Mouse (Mus musculus): Measurements from ENCODE around the gene Vps8.

Gene Vps8

DNA sequence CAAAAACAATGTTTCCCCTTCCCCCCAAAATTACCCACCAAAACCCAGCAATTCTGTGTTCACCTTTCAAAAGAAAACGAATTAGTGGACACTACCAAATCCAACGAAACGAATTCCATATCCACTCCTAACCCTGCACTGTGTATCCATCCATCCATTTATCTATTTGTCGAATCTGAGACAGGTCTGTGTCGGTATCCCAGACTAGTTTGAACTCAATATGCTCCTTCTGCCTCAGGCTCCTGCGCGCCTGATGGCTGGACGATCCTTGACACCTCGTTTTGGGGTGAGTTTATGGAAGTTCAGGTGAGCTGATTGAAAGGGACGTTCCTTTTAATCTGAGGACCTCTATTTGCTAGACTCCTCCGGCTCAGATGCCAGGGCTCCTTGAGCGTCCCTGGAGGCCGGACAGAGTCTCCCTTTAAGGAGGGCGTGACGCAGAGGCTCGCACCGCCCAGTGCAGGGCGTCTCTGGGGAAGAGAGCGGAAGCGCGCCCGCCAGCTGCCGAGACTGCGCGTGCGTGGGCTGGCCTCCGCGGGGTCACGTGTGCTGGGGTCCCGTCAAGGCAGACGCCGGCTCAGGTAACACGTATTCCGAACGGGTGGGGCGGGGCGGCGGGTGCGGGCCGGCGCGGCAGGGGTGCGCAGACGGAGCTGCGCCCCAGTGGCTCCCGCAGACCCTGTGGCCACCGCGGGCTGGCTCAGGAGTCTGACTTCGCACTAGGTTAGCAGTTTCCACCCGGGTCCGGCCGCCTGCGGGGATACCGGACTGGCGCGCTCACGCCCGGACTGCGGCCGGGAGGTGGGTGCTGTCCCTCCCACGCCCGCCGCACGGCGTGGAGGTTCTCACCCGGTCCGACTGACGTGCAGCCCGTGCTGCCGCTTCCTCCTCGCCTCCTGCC lies at the start of gene Vps8:
TSS of gene Vps8 (plus strand) at position 474 of the 901 bp plus-strand sequence.
- in situ Hi-C loops (cut with MboI, MseI), result no loop called here

DNA sequence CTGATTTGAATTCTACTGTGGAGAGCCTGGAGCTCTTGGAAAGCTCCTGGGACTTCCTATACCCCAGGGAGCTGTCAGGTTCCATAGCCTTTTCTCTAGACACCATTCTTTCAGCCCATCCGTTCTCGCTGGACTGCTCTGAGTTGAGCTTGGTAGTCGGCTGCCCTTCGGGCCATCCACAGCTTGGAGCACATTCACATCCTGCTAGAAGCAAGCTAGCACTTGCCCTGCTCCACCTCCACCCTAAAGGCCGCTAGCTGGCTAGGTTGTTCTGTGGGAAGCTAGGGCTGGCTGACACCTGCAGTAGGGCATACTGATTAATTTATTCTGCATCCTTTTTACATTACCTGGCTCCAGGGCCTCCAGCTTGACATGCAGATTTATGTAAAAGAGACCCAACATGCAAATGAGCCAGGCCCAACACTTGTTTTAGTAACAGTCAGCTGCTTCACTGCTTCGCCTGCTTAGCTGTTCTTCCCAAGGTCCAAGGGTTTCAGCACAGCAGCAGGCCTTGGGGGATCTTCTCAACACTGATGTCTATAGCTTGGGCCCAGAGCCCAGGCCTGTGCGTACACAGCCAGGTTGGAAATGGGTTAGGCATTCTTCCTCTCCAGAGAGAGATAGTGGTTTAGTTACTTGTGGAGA lies 49.5 kb upstream of the Vps8 start:
- in situ Hi-C loops (cut with MboI, MseI), result no loop called here

DNA sequence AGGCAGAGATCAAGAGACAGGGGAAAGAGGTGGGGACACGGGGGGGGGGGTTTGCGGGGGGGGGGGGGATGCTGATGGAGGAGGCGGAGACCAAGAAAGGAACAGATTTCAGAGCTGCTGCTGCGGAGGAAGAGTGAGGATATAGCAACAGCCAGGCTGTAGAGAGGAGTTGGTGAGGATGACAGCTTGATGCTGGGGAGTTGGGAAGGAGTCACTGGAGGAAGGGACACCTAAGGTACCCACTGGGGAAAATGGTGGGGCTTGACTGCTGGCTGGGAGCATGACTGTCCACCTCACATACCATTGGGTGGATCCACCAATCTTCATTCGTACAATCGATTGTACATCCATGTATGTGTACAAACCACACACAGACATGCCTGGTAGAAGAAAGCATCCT lies 48.9 kb upstream of the Vps8 start:
- in situ Hi-C loops (cut with MboI, MseI), result no loop called here

DNA sequence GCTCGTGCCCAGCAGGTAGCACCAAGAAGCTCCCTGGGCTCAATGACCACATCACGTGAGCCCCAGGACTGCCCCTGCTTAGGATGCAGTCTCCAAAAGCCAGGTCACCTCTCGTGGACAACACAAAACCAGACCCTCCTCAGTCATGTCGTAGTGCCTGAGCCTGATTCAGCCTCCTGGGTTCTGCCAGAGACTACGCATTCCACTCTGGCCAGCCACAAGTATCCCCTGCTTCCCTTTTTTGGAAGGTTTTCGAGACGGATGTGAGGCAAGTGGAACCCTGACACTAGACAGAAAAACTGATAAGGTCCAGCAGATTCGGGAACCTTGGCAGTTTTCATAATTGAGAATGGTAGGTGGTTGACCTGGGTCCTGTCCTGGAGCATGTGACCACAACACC lies 47.8 kb upstream of the Vps8 start:
- in situ Hi-C loops (cut with MboI, MseI), result no loop called here

DNA sequence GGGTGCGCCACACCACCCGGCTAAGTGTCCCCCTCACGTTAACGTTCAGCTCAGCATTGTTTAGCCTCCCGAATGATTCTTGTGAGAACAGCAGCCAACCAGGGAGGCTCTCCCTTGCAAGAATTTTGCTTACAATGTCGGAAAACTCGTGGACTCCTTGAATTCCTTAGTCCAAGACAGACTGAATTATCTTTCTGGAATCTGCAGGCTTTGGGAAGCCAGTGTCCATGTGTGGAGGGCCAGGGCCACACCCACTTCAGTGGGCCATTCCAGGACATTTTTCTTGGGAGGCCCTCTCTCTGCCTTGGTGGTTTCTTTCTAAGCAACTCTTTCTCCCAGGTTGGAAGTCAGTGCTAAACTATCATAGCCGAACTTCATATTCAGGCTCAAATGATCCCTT lies 46.6 kb upstream of the Vps8 start:
- in situ Hi-C loops (cut with MboI, MseI), result no loop called here

DNA sequence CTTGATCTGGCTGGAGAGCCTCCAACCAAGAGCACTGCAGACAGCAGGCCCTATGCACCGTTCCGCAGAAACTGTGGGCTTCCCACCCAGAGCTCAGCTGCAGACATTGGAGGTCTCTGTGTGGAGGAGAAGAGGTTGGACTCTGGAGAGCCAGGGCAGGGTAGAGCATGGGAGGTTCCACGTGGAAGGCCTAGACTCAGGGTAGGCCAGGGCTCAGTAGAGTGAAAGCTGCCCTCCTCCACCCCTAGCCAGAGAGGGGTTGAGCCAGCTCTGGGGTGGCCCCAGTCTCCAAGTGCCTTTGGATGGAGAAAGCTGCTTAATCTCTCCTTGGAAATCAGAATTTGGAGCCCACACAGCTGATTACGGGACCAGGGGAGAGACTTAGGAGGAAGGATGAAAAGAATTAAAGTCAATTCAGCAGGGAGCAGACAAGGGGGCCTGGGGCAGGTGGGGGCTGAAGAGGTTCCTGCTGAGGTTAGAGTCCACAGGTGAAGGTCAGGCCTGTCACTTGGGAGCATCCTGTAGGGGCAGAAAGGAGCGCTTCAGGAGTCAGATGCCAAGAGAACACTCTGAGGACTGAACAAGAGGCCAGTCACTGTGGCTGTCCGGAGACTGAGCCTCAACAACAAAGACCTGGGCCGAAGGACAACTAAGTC lies 45.8 kb upstream of the Vps8 start:
- in situ Hi-C loops (cut with MboI, MseI), result no loop called here

DNA sequence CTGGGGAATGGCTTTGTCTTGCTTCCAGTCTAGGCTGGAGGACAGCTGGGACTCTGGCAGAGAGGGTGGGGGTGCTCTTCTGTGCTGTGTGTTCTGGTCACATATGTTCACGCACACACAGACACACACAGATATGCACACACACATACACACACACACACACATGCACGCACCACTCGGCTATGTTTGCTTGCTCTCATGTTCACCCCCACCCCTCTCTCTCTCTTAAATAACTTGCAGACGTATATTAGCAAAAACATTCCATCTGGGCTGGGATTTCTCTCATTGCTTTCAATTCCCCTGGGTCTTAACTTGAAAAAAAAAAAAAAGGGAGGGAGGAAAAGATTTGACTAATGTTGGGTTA lies 45.3 kb upstream of the Vps8 start:
- in situ Hi-C loops (cut with MboI, MseI), result no loop called here

DNA sequence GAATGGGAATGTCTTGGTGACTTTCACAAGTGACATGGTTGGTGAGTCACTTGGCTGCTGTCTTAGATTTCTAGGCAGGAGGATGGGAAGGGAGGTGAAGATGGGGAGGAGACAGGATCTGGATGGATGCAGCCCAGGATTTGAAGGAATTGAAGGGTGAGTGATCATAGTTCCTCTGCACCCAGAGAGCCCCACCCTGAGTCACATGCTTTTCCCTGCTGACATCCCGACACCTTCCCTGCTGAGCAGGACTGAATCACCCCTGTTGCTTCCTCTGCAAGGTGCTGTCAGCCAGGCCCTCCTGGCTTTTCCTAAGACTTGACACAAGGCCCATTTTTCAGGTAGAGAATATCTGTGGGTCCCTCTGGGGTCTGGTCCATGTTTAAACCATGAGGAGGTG lies 41.4 kb upstream of the Vps8 start:
- in situ Hi-C loops (cut with MboI, MseI), result no loop called here

DNA sequence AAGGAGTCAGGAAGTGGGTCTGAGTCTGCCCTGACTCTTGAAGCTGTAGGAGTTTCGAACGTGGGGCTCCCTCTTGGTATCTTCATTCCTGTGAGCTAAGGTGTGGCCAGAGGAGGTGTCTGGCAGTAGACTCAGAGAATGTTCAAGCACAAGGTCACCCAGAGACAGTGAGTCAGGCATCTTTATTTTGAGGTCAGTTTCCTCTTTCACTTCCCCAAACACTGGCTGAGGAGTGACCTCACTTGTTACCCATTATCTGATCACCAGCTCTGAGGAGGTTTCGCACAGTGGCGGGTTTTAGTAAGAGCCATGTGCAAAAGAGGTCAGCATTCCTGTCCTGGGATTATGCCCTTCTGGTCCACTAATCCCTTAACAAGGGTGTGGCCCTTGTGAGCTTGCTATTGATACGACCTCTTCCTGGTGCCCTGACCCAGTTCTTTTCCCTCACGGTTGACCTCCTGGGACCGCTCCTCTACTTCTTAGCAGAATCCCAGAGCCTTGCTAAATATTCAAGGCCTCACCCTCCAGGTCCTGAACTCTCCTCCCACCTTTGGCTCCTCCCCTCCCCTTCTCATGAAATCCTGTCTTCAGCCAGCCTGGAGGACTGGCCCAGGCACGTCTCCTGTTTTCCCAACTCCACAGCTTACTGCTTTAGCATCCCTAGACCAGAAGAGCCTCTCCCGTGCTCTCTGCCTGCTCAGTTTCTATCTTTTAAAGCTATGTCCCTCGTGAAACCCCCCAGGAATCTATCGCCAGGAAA lies 40.6 kb upstream of the Vps8 start:
- in situ Hi-C loops (cut with MboI, MseI), result no loop called here

DNA sequence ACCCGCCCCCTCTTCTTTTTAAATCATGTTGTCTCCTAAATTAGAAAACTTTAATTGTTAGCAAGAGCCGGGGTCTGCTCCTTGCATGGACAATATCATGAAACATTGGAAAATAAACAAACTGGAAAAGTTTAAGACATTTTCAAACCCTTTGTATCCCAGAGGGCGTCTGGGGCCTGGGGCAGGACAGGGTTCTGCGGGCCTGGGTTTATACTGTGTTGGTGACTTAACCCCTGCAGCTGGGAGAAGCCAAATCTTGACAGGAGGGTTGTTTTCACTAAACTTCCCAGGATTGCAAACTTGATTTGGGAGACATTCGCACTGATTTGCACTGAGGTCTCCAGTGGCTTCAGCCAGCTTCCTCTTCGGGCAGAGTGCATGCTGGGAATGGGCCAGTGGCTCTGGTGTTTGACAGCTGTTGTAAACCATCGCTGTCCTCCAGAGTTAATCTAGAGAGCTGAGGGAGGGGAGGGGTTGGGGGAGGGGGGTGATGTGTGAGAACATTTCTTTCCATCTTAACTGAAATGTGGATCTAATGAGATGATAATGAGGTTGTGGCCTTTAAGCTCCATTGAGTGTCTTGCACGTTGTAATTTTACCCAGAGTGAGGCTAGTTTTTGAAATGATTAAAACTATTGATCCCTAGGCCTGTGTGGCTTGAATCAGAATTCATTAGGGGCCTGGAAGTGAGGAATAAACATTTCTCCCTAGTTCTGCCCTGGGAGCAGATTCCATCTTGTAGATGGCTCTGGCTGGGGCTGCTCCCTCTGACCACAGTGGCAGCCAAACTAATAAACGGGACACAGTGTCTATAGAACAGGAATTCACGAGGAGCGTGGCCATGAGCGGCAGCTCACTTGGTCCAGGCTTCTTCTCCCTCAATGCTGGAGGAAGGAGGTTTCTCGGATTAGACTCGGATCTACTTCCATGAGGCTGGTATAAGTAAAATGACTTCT lies 36.7 kb upstream of the Vps8 start:
- in situ Hi-C loops (cut with MboI, MseI), result no loop called here

DNA sequence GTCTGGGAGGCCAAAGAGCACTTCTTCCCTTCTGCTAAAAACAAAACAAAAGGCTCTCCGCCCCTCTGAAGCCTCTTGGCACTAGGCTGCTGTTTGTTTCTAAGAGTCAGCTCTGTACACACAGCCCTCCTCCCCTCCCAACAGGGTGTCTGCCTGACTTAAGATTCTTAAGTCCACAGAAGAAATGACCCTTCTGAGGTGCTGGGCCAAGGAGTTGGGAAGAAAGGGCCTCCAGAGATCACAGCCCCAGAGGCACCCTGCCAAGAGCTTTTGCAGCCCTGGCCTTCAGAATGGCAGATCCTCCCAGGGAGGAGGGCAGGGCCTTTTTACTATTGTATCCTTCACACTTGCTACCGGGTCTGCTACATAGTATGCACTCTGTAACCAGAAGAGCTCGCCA lies 33.6 kb upstream of the Vps8 start:
- in situ Hi-C loops (cut with MboI, MseI), result no loop called here

DNA sequence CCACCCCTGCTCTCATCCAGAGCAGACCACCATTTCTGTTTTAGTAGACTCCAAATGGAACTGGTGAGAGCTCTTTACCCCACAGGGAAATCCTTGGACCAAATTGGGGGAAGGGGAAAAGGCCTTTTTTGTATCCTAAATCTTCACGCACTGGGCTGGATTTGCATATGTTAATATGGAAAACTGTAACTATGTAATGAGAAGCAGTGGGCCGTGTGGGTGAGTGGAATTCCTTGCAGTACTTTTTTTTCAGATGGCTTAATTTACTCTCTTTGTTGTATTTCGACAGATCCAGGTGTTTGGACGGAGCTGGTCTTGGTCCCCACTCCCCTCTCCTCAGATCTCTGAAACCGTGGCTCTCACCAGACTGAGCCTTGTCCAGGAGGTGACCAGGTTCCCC lies 32.2 kb upstream of the Vps8 start:
- in situ Hi-C loops (cut with MboI, MseI), result loop anchor here (5.0 kb wide), 1 partner anchor 193 kb away; no protein-coding TSS in a partner anchor

DNA sequence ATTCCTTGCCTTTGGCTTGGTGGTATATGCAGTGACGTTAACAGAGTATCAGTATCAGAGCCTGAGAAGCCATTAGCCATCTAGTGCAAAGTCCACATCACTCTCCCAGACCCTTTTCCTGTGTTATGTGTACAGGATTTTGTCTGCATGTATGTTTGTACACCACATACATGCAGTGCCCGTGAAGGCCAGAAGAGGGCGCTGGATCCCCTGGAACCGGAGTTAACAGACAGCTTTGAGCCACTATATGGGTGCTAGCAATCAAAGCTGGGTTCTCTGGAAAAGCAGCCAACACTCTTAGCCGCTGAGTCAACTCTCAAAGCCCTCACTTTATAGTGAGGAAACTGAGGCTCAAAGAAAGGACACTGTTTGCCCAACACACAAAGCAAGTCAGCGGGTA lies 30.8 kb upstream of the Vps8 start:
- in situ Hi-C loops (cut with MboI, MseI), result loop anchor here (5.0 kb wide), 1 partner anchor 195 kb away; no protein-coding TSS in a partner anchor

DNA sequence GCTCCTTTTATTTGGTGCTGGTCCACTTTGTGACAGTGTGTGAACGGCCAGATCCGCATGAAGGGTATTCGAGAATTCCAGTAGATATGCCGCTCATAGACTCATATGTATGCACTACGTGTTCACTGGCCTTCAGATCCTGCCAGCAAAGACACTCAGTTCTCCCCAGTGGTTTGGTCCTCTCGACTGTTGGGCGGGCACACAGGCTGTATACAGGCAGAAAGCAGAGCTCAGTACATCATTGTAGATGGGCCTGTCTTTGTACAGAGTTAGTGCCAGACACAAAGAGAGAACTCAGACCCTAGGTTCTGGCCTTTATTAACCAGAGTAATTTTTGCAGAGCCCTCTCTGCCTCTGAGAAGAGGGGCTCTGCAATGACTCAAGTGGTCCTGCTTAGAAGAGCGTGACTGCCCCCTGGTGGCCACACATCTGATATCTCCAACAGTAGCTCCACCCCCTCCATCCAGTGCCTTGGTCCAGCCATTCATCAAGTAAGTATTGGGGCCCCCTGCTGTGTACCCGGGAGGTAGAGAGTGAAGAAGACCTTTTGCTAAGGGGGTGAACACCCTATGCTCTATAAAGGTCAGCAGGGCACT lies 30.3 kb upstream of the Vps8 start:
- in situ Hi-C loops (cut with MboI, MseI), result loop anchor here (5.0 kb wide), 1 partner anchor 195 kb away; no protein-coding TSS in a partner anchor

DNA sequence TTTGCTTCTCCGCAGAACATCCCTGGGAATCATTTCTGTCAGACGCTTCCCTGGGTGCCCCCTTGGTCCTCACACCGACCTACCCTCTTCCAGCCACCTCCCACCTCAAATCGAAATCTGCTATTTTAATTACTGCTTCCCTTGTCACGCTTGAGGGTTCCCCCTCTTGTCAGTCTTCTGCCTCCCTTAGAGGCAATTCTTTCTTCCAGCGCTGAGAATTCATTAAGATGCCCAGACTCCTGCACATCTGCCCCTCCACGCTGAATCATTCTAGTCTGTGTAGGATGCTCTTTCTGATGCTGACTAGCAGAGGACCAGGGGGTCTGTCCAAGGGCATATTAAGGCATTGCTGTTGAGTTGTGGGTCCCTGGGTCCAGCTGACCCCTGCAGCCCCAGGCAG lies 27.4 kb upstream of the Vps8 start:
- in situ Hi-C loops (cut with MboI, MseI), result no loop called here

DNA sequence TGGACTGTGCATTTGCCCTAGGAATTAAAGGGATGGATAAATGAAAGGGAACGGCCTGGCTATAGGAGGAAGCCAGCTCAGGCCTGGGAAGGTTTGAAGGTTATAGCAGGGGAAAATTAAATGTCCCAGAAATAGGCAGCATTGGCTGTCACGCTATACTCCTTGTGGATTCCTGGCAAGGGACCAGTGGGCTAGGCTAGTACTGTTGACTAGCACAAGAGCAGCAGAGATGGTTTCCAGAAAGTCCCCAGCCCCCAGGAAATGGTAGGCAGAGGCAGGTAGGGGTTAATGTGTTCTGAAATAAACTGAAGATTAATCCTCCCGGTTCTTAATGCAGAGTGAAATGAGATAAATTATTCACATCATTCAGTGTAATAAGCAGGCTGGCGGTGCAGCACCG lies 25.2 kb upstream of the Vps8 start:
- in situ Hi-C loops (cut with MboI, MseI), result no loop called here

DNA sequence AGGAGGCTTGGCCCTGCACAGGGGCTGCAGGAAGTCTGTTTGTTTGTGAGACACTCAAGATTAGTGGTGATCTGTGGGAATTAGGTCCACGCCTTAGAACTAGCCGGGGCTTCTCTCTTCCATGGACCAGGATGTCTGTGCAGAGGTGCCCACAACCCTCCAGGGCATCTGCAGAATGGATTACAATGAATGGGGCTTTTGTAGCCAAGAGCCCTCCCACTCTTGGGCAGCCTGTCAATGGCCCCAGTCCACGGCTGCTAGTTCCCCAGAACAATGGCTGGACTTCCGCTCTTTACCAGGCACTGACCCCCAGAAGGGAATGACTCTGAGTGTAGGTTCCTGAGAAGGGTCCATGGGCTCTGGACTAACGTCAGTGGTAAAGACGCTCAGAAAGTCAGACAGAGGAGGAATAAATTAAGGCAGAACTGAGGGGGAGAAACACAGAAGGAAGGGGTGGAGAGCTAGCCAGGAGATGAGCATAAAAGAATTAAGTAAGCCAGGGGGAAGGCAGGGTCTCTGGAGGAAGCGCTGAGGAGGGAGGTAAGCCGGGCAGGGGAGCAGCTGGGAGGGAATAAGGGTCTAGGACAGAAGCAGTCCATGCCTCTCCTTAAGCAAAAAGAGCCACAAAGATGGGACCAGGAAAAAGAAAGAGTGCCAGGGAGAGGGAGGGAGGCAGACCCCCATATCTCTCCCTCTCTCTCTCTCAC lies 24.4 kb upstream of the Vps8 start:
- in situ Hi-C loops (cut with MboI, MseI), result no loop called here

DNA sequence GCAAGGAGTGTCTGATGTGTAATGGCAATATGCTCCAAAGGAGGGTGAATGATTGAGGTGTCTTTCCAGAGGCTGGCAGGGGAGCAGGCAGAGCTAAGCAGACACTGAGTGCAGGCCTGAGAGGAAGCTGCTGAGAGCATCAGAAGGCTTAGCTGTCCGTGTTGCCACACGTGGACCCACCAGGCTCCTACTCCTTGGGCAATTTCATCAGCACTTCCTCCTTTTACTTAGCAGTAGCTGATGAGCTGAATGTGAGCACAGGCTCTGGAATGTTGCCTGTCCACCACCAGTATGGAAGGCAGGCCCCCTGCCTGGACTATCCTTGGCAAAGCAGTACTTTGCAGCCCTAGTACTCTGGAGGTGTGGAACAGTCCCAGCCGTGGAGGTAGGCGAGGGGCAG lies 23.0 kb upstream of the Vps8 start:
- in situ Hi-C loops (cut with MboI, MseI), result no loop called here

DNA sequence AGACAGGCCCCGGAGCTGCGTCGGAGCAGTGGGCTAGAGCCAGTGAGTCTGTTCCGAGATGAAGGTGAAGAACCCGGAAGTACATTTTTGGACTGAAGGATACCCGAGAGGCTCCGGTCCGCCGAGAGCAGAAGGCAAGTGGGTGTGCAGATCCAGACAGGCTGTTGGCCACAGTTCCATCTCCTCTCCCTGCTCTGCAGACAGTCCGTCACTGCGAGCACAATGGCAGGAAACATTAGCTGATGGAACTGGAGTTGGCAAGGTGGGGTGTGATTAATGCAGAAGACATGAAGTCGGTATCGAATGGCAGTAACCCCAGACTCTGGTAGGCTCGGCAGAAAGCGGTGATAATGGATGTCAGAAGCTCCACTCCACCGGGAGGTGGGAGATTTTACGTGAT lies 20.9 kb upstream of the Vps8 start:
- in situ Hi-C loops (cut with MboI, MseI), result no loop called here

DNA sequence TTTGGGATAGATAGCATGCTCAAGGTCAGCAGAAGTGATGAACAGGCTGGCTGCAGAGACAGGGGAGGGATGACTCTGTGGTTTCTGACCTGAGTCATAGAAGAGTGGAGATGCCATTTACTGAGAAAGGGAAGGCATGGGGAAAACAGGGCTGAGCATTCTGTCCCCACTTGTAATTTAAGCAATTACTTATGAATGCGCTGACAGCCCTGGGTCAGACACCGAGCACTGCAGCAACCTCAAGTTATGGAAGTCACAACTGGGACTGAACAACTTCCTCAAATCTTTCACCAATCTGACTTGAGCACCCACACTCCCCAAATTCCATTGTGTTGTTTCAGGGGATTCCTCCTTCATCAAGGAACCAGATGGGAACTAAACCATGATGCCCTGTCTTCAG lies 19.5 kb upstream of the Vps8 start:
- in situ Hi-C loops (cut with MboI, MseI), result no loop called here

All from regulatory T cell (primary cell).